Mouse (Mus musculus) left cerebral cortex, adult 18-20 months (tissue): ENCODE measurements around the gene Hdhd5. TPM values are rescaled to one million over a fixed set of nuclear protein-coding genes. Genes with fewer than 3 reads are reported as not detected.

Experiments
- DNase-seq, 2 experiments: peaks; one replicate each; pipeline ENCODE4 v3.0.0; 2021 to 2022; ENCODE audit warnings: low spot score in 2 of 2, mixed read lengths in 1 of 2
- long read RNA-seq, 2 experiments: library from polyadenylated mRNA; stranded (forward); transcript quantifications; one replicate each; pipeline ENCODE4 v2.0.0; 2021
- total RNA-seq, 2 experiments: library from RNA; stranded (reverse); gene quantifications; 2 replicates each; pipeline ENCODE4 v1.2.3; 2021

Hdhd5 gene
- total RNA-seq = 10 to 100 TPM; 32.3 to 35.3 TPM
- long read RNA-seq, experiment 1, transcript Hdhd5-201 (8 exons, 1,928 nt) = major isoform, 10 of 31 reads
- long read RNA-seq, experiment 1, partial matches to known transcripts = 6 of 31 reads
- long read RNA-seq, experiment 1, other reads (novel, unspliced or antisense) = 15 of 31 reads
- long read RNA-seq, experiment 2, transcript Hdhd5-201 (8 exons, 1,928 nt) = major isoform, 7 of 18 reads
- long read RNA-seq, experiment 2, partial matches to known transcripts = 0 of 18 reads
- long read RNA-seq, experiment 2, other reads (novel, unspliced or antisense) = 11 of 18 reads

DNA sequence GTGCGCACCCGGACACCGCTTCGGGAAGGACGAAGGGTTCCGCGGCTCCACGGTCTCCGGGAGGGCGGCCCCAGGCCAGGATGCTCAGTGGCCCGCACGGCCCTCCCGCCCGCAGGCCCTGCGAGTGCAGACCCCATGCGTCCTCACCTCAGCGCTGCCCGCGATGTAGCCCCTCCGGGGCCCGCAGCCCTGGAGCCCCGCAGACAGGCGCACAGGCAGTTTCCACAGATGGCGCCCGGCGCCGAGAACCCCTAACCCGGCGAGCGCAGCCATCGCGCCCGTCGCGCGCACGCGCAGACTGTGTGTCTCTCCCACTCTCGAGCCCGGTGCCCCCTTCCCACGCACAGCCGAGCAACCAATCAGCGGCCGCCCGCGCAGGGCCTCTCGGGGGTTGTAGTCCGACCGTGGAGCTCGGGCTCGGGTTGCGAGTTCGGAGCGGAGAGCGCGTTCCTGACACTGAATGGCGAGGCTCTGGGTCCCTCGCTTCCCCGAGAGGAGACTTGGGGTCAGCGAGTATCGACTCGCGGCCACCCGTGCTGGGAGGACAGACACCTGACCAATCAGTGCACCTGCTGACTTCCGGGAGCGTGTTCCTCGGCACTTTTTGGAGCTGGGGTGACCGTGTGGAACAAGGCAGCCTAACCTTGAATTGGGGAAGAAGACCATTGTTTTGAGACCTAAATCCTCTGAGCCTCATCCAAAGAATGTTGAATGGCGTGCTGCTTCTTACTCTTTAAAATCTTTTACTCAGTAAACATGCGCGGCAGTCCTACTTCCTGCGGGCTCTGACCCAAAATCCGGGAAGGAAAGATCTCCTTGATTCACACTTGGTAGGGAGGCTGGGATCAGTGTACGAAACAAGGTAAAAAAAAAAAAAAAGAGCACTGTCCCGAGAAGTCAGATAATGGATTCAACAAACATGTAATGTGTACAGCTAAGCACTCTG lies at the start of gene Hdhd5:
TSS of gene Hdhd5 (minus strand) at position 300 of the 946 bp plus-strand sequence.
- peak; percentile 93 to 96 for DNase-seq

DNA sequence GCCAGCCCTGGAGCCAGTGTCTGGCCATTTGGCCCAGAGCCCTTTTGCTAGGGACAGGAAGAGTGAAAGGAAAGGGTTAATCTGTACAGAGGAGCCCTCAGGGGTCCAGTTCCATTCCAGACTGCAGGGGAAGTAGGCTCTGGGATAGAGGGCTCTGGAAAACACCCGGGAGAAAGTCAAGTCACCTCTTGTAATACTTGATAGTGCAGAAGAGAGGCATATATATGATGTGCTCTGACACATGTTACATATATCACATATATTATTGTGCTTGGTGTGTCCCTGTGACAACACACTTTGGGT lies 49.5 kb upstream of the Hdhd5 start:
- DNase-seq = no peak

DNA sequence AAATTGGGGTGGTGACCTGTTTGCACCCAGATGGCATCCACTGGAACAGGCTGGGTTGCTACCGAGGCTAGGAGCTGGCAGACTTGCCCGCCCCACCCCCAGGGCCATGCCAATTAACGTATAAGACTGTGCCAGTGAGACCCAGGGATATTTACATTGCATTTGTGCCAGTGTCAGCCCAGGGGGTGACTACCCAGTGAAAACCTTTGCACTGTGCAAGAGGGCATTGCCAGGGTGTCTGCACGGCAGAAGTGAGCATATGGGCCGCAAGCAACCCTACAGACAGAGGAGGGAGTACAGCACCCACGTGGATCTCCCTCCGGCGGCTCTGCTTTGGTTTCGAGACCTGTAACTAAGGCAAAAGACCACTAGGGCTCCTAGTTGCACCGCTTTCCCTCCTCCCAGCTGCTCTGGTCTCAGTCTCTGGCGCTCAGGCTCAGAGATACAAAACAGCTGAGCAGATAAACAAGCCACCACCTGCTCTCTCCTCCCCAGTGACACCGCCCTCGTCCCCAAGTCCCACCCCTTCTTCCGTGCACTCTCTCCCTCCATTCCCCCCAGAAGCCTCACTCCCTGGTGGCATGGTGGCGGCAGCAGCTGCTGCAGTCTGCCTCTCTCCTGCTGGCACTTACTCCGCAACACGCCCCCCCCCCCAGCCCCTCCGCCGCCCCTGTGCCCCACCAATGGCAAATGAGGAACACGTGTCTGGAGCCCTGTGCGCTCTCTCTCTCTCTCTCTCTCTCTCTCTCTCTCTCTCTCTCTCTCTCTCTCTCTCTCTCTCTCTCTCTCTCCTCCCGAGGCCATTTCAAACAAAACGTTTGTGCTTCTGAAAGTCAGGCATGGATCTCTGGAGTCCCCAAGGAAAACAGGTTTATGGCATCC lies 49.0 kb upstream of the Hdhd5 start:
- peak; percentile 41 to 54 for DNase-seq

DNA sequence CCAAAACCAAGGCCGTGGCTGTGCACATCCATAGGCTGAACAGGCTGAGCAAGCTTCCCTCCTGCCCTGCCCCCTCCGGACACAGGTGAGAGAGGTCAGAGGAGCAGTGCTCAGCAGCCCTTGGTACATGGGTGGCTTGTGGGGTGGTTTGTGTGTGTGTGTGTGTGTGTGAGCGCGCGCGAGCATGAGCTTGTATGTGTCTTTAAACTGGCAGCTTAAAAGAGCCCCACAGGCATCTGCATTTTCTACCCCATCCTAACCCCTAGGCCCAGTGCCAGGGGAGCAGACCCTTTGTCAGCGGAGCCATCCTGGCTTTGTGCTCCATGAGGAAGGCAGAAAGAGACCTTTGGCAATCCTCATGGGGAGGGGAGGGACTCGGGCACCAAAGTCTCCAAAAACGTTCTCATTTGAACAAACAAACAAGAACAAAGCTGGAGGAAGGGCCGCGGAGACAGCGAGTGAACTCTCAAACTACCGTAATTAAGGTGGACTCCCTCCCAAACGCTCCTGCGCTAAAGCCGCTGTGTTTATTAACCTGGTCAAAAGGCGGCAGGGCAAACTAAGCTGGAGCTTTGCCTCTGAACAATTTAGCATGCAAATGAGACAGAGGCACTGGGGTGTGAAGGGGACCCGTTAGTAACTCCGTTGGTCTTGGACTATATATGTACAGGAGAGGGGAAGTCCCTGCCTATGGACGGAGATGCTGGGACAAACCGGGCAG lies 48.2 kb upstream of the Hdhd5 start:
- DNase-seq = no peak

DNA sequence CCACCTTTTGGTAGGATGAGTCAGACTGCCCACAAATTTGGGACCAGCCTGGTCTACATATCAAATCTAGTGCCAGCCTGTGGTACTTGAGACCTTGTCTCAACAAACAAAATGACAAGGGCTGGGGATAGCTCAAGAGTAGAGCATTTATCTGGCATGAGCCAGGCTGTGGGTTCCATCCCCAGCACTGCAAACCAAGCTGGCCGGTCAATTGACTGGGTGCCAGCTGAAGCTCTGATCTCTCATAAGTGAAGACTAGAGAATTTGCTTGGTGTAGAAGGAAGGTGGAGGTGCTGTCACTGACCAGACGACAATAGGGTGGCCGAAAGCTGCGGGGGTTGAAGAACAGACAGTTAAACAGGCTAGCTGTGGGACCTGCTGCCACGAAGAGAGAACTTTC lies 47.4 kb upstream of the Hdhd5 start:
- no peak for DNase-seq

DNA sequence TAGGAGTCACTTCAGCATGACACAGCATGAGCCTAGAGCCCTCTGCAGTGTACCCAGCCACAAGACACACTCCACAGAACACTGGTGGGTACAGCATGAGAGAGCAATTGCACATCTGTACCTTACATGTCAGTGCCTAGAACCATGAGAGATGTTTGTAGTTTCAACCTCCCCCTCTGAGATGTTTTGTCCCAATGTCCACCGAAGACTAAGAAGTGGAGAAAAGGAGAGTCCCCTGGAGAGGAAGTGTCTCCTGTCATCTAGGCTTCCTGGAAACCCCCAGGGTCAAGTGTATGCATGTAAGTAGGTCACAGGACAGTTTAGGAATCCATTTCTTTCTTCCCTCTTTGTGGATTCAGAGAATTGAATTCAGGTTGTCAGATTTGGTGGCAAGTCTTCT lies 41.3 kb upstream of the Hdhd5 start:
- no peak for DNase-seq

DNA sequence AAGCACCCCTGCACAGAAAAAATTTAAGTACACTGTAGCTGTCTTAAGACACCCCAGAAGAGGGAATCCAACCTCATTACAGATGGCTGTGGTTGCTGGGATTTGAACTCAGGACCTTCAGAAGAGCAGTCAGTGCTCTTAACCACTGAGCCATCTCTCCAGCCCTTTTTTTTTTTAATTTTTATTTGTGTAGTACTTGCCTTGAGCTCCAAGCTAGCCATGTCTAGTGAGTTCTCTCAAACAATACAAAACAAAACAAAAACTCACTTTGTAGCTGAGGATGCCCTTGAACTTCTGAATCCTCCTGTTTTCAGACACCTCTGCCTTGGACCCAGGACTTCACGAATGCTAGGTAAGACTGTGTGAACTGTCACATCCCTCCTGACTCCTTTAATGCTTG lies 37.1 kb upstream of the Hdhd5 start:
- no peak for DNase-seq

DNA sequence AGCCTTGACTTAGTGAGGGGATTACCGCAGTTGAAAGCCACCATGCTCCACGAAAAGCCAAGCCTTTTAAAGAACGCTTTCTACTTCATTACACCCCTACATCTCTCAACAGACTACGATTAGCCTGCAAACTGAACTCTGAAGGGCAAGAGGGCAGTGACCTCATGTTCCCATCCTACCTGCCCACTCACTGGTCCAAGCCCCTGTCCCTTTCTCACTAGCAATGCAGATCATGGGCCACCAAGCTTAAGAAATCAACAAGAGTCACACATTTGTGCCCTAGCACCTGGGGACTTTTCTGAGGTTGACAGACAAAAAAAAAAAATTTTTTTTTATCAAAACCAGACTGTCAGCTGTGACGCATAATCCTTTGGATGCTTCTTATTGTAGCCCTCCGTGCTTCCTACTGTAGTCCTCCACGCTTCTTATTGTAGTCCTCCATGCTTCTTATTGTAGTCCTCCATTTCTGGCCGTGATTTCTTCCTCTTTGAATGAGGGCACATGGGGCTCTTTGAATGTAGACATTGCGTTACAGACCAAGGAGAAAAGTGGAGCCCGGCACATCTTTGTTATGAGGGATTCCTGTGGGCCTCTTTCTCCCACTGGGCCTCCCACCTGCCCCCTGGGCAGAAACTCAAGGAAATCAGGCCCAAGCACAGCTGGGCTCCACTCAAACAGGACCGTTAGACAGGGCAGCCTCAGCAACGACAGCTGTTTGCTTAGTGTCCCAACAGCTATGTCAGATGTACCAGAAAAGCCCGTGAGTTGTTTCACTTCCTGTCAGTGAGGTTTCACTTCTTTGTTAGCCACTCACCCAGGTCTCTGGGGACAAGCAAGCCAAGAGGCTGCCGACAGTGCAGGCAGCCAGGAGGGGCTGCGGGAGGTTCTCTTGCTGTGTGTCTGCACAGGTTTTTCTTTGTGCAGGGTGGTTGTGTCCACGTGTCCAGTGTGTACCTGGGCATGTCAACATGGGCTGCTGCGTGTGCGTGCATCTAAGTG lies 36.1 kb upstream of the Hdhd5 start:
- no peak for DNase-seq

DNA sequence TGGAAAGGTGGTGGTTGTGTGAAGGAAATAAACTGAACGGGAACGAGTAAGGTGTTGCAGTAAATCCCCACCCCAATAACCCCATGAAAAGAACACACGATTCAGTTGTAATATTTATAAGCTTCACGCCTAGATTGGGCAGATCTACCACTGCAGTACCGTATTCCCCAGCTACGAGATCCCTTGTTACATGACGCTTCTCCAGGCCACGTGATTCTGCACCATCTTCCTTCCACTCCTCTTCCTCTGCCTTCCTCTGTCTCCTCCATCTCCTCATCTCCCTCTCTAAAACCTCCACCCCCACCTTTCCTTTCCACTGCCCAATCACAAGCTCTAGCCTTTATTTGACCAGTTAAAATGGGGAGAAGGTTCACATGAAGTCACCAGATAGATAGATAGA lies 25.5 kb upstream of the Hdhd5 start:
- no peak for DNase-seq

DNA sequence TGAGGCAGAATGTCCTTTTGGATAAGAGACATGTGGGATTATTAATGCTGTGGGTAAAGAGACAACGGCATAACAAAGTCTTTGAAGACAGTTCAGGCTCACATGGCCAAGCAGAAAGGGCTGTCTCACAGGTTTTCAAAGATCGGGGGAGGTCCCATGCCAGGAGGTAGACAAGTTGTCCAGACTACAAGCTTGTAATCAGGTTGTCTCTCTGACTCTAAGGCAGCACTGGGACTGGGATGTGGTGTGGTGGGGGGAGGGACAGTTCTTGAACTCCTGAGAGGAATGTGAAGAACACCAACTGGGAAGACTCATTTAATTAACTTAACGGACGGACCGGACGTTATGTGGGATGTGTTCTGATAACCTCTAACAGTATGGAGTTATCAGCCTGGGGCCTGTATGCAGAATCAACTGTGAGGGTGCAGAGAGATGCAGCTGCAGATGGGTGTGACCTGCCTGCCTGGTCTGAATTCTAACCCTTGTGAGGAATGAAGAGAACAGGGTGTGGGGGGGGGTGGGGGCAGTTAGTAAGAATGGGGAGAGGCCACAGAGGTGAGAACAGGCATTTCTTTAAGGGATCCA lies 25.0 kb upstream of the Hdhd5 start:
- no peak for DNase-seq

DNA sequence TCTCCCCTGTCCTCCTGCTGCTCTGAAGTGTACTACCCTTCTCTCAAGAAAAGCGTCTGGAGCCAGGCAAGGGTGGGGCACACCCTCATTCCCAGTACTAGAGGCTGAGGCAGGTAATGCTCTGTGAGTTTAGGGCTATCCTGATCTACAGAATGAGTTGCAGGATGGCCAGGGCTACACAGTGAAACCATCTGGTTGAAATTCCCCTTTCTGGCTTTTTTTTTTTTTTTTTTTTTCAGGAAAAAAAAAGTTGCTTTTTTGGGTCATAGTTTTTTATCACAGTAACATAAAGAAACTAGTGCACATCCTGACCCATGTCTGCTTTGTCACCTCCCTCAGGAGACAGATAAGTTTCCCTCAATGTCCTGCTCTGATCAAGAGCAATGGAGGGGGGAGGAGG lies 24.0 kb upstream of the Hdhd5 start:
- DNase-seq = no peak

DNA sequence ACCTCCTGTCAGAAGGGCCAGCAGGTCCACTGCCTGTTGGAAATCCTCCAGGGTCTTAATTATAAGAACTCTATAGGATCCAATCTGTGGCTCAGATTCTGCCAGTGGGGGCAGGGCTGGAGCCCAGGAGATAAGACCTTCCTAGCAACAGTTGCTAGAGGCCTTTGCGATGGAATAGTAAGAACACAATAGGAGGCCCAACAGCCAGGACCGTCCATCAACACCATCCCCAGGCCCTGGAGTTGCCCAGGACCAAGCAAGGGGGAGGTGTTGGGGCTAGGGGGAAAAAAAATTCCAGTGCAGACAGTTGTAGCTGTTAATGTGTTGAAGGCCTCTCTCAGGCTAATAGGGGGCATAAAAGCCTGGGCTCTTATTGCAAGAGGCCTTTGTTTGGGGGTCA lies 19.1 kb upstream of the Hdhd5 start:
- no peak for DNase-seq

DNA sequence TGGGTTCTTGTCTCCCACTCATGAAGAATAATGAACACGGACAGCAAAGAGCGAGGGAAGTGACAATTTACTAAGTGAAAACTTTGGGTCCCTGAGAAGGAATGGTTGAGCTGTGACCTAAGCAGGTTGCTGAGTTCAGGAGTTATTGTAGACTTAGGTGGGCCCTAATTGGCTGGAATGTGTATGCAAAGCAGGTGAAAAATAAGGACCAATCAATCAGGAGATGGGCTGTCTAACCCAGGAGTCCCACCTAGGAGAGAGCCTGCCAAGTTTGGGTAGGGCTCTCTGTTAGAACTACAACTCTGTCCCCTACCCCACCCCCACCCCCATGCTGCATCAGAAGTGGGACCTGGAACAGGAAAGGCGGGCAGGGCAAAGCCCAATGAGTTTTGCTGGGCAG lies 17.5 kb upstream of the Hdhd5 start:
- DNase-seq = no peak

DNA sequence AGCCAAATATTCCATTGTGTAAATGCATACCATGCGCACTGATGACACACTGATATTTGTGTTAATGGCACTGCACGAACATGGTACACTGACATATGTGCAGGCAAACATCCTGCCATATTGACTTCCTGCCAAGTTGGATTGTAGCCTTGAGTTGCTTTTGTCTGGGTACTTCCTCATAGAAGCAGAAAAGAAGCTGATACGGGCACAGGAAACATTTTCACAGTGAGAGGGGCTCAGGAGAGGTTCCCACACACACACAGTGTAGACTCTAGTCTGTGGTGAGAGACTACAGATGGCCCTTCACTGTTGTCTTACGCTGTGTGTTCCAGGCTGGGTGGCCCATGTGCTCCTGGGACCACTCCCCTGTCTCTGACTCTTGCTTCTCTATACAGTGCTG lies 15.9 kb upstream of the Hdhd5 start:
- no peak for DNase-seq

DNA sequence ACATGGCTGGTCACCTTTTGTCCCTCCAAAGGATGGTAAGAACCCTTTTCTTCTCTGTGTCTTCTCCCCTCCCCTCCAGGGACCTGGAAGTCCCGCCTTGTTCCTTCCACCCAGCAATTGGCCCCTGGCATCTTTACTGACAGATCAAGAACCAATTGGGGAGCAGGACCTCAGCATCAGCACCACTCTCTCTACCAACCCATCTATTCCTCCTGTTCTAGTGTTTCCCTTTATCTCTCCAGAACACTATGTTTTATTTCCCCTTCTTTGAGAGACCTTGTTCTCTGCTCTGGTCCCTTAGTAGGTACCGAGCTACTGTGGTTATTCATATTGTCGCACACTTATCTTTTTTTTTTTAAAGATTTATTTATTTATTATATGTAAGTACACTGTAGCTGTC lies 15.2 kb upstream of the Hdhd5 start:
- DNase-seq = no peak

DNA sequence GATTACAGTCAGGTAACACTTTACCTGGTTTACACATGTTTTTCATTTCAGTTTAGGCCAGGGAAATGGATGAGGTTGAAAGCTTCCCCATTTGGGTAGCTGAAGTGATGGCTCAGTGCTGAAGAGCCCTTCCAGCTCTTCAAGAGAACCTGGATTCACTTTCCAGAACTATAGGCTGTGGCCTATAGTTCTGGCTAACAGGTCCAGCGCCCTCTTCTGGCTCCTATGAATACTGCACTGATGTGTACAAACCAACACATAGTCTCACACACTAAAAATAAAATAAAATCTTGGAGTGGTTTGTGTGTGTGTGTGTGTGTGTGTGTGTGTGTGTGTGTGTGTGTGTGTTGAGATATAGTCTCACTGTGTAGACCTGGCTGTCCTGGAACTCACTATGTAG lies 10.9 kb upstream of the Hdhd5 start:
- DNase-seq = no peak

DNA sequence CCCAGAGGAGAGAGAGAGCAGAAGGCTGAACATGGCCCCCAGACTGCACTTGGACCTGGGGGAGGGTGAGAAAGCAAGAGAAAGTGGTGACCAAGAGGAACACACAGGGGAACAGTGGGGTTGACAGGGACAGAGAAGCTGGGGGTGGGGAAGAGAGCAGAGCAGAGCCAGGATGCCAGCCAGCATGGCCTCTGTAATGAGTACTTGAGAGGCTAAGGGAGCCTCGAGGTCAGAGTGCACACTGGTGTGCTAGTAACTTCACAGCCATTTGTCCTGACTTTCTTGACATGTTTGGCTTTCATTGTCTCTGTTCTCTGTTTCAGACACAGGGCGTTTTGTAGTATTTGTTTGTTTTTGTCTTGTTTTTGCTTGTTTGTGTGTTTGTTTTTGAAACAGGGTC lies 10.3 kb upstream of the Hdhd5 start:
- DNase-seq = no peak

DNA sequence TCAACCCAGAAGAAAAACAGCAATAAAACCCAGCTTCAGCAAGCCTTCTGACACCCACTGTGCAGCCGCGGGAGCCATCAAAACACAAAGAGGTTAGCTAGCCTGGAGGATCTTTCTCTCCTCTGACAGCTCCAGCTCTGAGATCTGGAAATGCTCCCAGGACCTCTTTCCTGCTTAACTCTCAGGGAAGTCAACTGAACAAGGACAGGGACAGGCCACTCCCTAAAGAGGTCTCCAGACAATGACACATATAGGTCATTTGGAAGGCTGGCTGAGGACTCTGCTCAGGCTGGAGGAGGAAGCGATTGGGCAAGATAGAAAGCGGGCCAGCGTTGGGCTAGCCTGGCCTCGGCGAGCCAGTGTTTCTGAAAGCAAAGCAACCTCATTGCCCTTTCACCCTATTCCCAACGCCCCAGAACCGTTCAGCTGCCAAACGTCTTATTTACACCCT lies 8.7 kb upstream of the Hdhd5 start:
- no peak for DNase-seq

DNA sequence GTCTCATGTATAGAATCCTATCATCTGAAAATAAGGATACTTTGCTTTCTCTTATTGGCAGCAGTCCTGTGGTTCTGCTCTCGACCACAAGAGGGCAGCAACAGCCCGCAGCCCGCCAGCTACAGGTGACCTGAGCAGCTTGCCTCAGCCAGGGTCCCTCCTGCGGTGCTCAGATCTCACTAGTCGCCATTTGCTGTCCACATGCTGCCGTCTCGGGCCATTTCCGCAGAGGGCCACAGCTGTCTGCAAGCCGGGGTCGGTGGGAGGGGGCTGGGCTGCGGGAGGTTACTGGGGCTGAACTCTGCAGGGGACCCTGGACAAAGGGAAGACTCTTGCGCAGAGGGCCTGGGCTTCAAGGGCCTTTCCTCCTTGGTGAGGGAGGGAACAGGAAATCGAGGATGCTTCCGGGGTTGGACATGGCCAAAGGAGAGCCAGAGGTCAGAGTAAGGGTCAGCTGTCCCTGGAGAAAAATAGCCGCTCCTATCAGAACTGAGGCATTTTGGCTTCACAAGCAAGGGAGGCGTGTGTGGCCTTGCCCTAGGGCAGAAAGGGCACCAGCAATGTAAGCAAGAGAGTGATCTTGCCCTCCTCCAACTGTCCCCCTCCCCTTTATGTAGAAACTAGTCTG lies 8.1 kb upstream of the Hdhd5 start:
- peak; percentile 53 to 59 for DNase-seq
